ENCODE assay signal across 22 mouse cellular contexts in the genomic region with DNA sequence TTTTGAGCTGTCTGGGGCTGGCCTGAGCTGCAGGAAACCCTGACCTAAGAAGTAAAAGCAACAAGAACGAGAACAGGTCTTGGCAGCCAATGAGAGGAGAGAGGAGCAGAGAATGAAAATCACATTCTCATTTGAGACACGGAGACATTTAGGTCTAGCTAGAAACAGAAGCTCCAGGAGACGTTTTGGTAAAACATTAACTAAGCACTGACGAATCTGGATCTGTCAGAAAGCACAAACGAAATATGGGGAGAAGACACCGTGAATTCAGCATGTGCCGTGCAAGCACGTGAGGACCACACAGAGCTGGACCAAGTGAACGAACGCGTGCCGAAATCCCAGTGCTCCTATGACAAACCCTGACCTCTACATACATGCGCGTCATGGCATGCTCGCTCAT.
"Had no signal": no experiment of that assay in that cellular context is flagged by ENCODE, and none has a peak within 500 bp of the region (broad histone marks: within the 10 kb centered on the region; RNA-seq: fewer than 3 reads in every experiment).

No protein-coding gene starts in this region.

- H3K27ac ChIP-seq: heart, adult 2 months; heart, embryonic 13.5 days; heart, embryonic 15.5 days; hindbrain, embryonic 13.5 days; hindbrain, embryonic 15.5 days; hindbrain, postnatal 0 days; limb, embryonic 13.5 days; limb, embryonic 15.5 days; liver, embryonic 12.5 days; liver, embryonic 14.5 days had no signal

- H3K27me3 ChIP-seq: heart, embryonic 13.5 days; heart, embryonic 15.5 days; hindbrain, embryonic 13.5 days; hindbrain, embryonic 15.5 days; limb, embryonic 13.5 days; limb, embryonic 15.5 days; liver, embryonic 12.5 days had no signal

- H3K4me2 ChIP-seq: heart, embryonic 11.5 days; heart, embryonic 13.5 days; heart, embryonic 15.5 days; hindbrain, embryonic 13.5 days; hindbrain, embryonic 15.5 days; limb, embryonic 13.5 days; limb, embryonic 15.5 days; liver, embryonic 12.5 days had no signal

- H3K4me1 ChIP-seq: heart, embryonic 13.5 days; heart, embryonic 15.5 days; hindbrain, embryonic 13.5 days; hindbrain, embryonic 15.5 days; limb, embryonic 13.5 days; limb, embryonic 15.5 days; liver, embryonic 12.5 days had no signal

- ATAC-seq: forebrain, postnatal 0 days; hindbrain, postnatal 0 days; intestine, embryonic 16.5 days; liver, embryonic 12.5 days had no signal

- H3K9ac ChIP-seq: forebrain, postnatal 0 days; heart, embryonic 13.5 days; heart, embryonic 15.5 days; hindbrain, embryonic 13.5 days; hindbrain, embryonic 15.5 days; limb, embryonic 13.5 days; limb, embryonic 15.5 days; liver, embryonic 12.5 days; liver, embryonic 14.5 days had no signal

- DNase-seq: forebrain, postnatal 0 days; gastrocnemius, postnatal 14 days; gastrocnemius, postnatal 36 days; heart, adult 11 months; heart, adult 2 months; heart, postnatal 14 days; heart, postnatal 36 days; kidney, postnatal 14 days; layer of hippocampus, adult 9-11 months; layer of hippocampus, postnatal 36 days; left cerebral cortex, postnatal 4 days had no signal

- H3K4me3 ChIP-seq: heart, adult 2 months; heart, embryonic 13.5 days; heart, embryonic 15.5 days; hindbrain, embryonic 13.5 days; hindbrain, embryonic 15.5 days; limb, embryonic 13.5 days; limb, embryonic 15.5 days; liver, embryonic 12.5 days had no signal

- H3K9me3 ChIP-seq: heart, embryonic 13.5 days; heart, embryonic 15.5 days; hindbrain, embryonic 13.5 days; hindbrain, embryonic 15.5 days; limb, embryonic 13.5 days; limb, embryonic 15.5 days; liver, embryonic 12.5 days had no signal
